Mouse (Mus musculus) heart, postnatal 0 days (tissue): ENCODE results near the gene Wdr25.

Experiments
- CTCF ChIP-seq: IDR thresholded peaks from 2 replicates; pipeline ENCODE4 v1.5.1; 2016; ENCODE audit warnings: antibody characterized with exemption, control low read depth, low read depth
- EP300 ChIP-seq: IDR thresholded peaks from 2 replicates; pipeline ENCODE4 v1.6.1; 2016; ENCODE audit warnings: antibody characterized with exemption, low read depth

GRCm38 (mm10) chr12:108928249-108928648 is 34.8 kb downstream of the Wdr25 start:
- TF ChIP-seq CTCF (no peak), EP300 (no peak)
